Mouse (Mus musculus) induced T-regulatory cell, adult 2 months (primary cell): ENCODE results near the gene Abhd12b.

Experiments used
- DNase-seq: peaks from one replicate; pipeline ENCODE4 v3.0.0-alpha.2; 2012; ENCODE audit warnings: low read depth

The Abhd12b gene

DNA sequence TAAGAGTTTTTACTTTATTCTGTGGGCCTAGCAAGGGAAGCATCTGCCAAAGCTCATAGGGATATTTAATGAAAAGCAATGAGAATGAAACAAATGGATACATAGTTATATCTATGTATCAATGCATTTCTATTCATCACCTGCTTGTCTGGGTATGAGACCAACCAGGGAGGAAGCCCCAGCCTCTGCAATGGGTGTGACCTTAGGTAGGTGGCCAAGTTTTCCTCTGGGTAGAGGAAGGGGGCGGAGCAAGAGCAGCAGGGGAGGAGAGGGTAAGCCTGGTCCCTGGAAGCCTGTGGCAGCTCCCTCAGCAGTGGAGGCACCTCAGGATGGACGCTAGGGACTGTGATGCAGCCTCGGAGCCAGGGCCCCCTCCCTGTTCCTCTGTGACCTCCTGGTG is at the start of gene Abhd12b:
Gene Abhd12b, plus strand, starts transcription at position 301 of the 400 bp plus-strand sequence.
- no peak for DNase-seq

DNA sequence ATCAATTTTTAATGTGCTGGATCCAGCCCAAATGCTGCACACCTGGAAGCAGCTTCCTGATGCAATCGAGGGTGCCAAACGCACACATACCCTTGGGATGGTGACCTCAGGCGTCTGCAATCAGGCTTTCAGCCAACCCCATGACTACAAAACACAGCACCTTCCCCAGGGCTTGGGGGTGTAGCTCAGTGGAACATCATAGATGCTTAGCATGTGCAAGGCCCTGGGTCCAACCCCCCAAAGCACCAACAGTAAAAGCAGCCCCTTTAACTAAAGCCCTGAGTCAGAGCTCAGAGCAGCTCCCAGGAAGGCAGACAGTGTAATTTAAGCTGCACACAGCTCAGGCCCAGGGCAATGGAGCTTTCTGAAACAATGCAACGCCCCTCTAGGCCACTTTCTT is 49.7 kb upstream of the Abhd12b start:
- no peak for DNase-seq

DNA sequence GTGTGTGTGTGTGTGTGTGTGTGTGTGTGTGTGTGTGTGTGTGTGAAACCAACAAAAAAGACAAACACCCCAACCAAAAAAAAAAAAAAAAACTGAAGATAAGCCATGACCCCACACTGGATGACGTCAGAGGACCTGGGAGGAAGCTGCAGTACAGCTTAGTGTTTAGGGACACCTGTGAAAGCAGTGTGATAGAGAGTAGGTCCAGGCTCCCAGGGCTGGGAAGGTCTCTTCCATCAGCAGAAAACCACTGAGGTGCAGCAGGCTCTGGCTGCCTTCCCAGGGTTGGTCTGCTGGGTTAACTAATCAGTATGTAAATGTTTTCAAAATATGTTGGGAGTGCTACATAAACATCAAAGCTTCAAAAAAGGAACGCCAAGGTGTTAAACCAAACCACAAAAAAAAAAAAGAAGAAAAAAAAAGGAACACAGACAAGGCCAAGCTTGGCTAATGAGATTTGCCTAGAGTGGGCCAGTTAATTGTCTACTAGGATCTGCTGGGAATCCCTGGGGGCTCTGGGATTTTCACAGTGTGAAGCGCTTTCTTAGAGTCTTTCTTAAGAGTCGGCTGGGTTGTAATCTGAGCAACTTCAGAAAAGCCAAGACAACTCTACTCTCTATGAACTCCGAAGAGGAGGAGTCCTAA is 49.0 kb upstream of the Abhd12b start:
- peak; percentile 53 for DNase-seq

DNA sequence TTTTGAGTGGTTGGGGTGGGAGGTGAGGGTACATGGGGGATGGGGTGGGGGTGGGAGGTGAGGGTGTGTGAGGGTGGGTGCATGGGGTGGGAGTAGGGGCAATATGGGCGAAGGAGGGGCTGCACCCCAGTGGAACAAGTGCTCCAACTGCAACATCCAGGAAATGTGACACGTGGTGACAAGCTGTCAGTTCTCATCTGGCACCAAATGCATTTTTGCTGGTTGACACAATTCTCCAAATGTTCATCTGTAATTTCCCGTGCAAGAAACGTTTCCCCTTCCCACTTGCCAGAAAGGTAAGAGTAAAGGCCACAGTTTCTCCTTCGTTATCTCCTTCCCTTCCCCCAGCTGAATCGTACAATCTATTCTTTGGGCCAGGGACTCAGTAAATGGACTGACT is 48.1 kb upstream of the Abhd12b start:
- DNase-seq = no peak

DNA sequence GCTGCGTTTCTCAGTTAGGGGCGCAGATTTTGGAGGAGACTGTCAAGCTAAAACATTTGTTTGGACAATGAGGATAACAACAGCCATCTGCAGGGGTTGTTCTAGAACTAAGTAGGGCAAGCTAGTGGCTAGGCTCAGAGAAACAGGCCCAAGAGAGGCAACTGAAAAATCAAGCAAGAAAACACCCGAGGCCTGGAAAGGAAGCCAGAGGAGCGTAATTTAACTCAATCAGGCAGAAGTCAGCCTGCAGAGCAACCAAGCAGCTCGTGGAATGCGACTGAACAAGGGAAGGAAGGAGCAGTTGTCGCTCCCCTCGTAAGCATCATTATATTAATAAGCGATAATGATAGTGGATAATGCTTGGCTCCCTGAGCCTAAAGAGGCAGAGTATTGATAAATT is 47.4 kb upstream of the Abhd12b start:
- DNase-seq = no peak

DNA sequence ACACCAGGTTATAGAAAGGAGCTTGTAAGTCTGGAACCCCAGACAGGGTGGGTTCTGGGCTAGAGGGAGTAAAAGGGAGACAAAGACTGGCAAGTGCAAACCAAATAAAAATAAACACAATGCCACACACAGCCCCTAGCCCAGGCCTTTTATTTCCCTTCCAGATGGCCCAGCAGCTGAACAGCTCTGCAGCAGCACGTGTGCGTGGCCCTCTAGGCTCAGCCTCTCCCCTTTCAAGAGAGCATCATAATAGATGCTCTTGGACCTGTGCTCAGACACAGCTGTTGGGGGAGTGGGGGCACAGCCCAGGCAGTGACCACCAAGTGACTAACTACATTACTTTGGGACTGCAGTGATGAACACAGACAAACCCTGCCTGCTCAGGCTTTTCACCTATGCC is 45.8 kb upstream of the Abhd12b start:
- no peak for DNase-seq

DNA sequence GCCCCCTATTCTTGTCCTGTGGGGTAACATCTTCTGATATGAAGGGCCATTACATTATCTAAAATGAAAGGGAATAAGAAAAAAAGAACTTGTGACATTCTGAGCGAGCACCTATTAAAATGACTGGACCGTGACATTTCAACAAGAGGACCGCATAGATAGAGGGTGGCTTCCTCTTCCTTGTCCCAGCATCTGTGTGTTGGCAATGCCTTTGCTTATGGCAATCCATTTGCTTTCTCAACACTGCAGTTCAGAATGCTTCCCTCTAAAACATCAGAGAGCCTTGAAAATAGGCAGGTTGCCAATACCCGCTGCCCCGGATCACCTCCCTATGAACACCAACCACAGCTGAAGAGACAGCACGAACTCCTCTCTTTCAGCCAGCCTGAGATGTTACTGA is 44.0 kb upstream of the Abhd12b start:
- DNase-seq = peak; percentile 14

DNA sequence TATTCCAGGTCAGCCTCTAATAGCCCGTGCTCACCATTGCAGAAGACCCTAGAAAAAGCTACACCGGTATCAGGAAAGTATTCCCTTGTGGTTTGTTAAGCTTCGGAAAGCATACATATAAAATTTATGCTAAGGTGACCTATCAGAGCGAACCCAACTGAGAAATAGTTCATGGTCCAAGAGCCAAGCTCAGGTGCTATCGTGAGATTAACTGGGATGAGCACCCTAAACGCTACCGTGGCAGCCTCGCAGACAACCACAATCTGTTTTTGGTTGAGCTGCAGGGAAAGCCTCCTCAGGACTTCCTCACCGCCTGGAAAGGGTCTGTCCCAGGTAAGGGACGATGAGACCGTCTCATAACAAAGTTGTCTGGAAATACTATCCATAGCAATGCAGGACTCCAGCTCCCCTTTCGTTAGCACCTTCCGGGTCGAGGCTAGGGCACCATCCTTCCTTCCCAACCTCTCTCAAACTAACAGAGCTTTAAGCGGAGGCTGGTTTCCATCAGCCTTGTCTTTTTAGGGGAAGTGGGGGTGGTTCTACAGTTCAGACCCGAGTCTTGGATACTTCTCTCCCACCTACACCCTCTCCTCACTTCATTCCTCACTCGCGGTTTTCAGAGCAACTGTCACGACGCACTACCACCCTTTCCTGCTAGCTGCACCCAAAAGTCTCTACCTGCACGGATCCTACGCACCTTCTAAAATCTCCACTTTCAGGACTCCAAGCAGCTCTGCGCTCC is 43.4 kb upstream of the Abhd12b start:
- DNase-seq = peak; percentile 57

DNA sequence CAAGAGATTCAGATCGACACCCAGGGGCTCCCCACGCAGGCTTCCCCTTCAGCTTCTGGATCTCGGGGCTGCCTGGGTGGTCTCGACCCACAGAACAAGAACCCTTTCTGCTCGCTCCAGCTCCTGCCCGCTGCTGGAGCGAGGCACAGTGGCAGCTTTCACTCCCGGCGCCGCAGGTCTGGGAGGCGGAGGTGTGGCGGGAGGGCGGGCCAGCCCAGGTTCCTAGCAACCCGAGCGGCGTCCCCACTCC is 42.9 kb upstream of the Abhd12b start:
- DNase-seq = no peak

DNA sequence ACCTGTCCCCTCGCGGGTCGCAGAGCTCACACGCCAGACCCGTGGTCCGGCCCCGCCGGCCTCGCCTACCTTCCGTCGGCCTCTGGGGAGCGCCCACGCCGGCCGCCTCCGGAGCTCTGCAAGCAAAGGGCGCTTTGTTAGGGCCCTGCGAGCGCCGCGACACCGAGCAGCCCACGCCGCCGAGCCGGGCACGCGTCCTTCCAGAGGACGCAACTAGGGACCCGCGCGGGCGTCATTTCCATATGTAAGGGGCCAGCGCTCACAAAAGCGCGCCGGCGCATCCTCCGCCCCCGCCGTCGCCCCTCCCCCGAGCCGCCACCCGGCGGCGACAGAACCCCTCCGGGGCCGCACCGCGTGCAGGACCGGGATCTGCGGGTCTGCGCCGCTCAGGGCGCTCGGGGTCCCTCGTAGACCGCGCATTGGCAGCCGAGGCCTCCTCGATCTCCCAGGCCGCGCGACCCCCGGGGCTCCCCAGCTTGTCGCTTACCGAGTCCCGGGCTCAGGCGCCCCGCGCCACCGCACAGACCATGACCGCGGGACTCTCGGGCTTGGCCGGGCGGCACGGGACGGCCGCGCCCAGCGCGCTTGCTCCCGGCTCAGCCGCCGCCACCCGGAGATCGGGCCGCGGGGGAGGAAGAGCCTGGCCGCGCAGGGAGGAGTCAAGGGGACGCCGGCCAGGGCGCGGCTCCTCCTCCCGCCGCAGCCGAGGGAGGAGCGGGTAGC is 42.4 kb upstream of the Abhd12b start:
- peak; percentile 82 for DNase-seq

DNA sequence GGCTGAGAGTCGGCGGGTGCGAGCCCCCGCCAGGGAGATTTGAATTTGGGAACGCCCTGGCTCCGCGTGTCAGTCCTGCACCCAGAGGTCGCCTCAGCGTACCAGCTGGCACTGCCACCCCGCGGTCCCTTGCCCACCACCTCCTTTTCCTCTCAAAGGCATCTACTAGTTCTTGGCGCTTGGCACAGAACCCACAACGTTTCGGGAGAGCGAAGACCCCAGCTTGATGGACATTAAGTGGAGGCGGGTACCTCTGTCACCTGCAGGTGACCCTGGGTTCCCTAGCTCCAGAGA is 41.9 kb upstream of the Abhd12b start:
- no peak for DNase-seq

DNA sequence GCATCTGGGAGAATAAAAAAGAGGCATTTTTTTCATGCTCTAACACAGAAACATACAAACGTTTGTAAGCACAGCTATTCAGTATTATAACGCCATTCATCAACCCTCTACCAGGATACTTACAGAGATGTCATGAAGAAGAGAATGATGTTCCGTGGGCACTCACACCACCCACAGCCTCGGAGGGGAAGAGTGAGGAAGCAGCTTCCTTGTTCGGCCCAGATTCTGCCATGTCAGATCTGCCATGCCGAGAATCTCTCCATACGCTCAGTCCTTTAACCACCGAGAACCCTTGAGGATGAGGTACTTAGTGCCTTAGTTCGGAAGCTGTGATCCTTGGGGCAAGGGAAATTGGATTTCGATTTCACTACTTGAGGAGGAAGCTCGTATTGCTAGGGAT is 40.6 kb upstream of the Abhd12b start, which contains the start of gene Nin:
Gene Nin, minus strand, starts transcription at position 367 of the 400 bp plus-strand sequence.
- no peak for DNase-seq

DNA sequence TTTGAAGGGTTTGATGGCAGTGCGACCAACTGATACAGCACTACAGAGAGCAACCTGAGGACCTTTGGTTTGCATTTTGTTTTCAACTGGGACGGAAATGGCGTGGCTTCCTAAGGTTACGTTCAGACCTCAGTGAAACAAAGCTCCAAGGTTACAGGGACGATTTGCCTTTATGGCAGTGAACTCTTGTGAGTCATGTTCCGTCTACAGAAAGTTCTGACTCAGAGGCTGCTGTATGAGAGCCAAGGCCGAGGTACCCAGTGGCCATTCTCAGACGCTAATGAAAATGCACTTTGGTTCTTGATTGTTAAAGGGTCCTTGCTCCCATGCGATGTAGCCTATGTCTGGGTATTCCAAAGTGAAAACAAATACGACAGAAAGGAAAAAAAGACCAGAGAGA is 36.8 kb upstream of the Abhd12b start:
- no peak for DNase-seq

DNA sequence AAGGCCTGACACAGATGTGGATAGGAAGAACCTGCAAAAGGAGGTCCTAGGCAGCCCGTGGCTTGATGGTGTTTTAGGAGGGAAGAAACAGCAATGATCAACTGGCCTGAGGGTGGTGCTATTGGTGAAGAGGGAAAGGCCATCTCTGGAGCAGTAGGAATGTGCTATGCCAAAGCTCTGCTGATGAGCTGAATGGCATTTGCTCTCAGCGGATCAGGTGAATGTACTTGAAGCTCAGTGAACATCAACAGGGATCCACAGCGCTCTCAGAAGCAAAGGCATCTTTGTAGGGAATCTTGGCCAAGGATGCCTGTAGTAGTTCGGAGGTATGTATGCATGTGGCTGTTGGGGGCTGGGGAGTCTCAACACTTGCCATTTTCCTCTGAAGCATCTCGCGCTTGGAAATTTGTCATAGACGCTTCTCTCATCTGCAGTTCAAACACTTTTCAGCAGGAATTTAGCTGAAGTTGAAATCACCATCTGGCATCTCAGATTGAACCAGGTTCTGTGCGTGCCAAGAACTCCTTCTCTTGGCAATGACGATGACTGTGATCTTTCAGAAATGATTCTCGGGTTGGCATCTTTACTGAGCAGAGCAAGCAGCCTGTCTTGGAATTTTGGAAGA is 35.1 kb upstream of the Abhd12b start:
- no peak for DNase-seq

DNA sequence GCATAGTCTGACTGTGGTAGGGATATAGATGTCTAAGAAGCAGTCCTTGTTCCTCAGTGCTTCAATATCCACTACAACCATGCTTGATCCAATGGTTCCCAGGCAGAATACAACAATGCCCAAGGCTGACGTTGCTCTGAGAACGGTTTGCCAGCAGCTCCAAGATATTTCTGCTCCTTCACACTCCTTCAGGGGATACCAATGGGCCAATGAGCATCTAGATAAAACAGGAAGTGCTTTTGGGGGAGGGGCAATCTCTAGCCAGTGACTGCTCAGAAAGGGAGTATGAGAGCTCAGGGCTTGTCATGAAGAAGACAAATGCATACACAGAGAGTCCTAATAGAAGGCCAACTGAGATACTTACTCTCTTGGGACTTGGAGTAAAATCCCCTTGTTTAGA is 34.4 kb upstream of the Abhd12b start:
- peak; percentile 25 for DNase-seq

DNA sequence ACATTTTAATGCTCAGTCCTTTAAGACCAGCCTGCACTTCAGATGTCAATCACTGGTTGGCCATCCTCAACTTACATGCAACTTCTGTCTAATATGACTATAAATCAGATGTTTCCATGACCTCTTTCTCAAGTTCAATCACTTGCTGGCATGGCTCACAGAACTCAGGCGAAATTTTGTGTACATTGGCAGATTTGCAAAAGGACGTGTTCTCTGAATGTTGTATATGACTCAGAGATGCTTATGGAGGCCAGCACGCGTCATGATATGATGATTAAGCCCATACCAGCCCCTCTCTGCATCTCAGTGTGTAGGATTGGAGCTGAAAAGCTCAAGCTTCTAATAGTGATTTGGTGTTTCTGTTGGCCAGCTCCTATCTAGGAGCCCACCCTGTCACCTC is 27.3 kb upstream of the Abhd12b start:
- no peak for DNase-seq

DNA sequence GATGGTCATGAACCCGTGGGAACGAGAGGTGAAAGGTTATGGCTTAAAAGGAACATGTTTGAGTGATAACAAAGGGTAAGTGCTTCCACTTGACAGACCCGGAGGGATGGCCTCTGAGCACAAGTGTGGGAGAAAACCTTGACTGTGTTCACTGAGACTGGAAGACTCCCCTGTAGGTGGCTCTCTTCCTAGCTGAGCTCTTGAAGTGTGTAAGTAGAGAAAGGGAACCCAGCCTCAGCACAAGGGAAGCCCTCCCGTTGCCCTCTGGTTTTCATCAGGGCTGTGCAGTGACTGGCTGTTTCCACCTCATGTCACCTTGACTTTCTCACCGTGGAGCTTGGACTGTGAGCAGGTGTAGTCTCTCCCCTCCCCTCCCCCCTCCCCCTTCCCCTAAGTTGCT is 24.8 kb upstream of the Abhd12b start:
- peak; percentile 54 for DNase-seq

DNA sequence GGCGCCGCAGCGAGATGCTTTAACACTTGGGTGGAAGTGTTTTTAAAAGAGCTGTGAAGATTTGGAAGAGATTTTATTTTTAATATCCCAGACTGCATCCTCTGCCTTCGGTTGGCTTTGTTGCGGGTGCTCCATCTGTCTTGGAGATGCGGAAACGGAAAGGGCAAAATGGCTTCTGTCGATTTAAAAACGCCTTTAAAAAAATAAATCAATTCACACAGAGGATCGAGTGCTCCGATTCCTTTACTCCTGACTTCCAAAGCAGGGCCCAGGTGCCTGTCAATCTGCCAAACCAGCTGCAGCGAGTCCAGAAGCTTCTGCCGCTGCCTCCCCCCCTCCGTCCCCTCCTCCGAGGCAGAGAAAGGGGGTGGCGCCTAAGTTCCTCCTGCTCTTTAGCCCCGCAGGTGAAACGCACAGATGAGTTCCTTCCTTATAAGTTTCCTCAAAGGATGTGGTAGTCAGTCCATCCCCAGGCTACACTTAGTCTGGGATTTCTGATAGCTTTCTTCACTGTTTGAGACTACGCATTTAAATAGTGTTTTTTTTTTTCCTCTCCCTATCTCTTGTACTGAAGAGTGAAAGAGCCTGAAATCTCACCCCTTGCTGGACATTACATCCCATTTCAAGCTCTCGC is 22.8 kb upstream of the Abhd12b start:
- no peak for DNase-seq

DNA sequence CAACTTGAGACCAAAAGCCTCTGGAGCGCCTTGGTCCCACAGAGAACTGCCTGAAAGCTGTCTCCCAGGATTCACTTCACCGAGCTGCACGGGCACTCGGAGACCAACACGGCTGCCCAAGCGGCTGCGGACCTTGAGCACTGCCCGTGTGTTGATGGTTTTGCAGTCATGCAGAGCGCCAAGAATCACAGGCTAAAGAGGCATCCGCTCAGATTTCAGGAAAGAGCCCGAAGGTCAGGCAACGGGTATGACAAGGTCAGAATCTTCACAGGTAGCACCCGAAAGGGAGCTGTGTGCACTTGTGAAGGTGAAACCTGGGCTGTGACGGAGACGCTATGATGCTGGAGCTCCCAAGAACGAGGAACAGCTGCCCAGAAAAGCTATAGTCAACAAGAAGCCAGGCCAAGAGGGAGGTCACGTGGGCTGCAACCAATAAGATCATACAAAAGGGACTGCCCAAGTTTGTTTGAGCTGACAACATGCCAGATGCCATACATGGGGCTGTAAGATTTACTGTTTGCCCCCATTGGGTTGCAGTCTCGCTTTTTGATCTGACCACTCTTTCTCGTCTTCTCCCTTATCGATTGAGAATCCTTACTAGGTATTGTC is 19.2 kb upstream of the Abhd12b start:
- DNase-seq = peak; percentile 13

DNA sequence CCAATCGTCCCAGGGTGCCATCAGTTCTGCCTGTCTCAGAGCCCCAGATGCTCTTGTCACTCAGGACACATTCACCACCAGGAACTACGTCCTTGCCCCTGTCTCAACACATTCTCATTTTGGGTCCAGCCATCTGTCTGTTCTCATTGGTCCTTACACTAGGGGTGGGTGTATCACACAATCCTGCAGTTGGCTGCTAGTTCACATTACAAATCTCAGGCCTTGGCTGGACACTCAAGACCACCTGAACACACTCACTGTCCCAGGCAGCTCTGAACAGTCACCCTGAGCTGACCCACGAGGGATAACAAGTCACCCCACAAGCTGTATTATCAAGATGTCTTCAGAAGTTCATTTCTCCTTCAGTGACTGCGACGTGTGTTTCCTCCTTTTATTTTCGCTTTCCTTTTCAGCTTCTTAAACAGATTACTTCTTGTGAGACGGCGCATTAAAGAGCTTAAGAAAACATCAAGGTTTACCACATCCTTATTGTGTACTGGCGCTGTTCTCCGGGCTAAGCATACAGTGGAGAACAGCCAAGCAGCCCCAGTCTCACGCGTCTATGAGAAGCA is 17.7 kb upstream of the Abhd12b start:
- peak; percentile 91 for DNase-seq

DNA sequence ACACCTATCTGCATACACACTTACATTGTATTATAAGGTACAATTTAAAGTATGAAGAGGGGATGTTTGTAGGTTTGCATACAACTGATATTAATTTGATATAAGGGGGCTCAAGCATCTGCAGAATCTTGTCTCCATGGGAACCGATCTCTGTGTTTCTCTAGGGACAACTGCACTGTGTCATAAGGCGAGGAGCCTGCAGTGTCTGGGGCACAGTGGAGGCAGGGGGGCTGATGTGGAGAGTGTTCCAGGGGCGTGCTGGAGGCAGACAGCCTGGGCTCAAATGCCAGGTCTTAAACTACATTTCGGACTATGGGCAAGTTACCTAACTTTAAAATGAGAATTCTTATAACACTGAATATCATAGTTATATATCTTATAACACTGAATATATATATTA is 16.8 kb upstream of the Abhd12b start:
- DNase-seq = peak; percentile 31

DNA sequence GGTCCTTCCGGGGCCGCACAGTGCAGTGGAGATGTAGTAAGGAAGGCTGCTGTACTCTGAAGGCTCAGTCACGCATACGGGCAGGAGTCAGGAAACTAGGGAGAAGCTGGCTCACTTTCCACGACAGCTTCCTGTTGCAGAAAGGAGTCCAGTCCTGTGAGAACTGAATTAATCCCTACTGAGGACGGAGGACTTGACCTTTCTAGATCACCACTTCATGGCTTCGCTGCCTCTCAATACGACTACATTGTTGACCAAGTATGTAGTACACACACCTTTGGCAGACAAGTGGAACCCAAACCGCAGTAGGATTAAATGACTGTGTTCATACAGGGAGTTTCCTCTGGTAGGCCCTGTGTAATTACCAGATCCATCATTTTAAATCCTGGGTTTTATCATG is 16.3 kb upstream of the Abhd12b start:
- no peak for DNase-seq
